ENCODE assay signal across 8 mouse cellular contexts in the genomic region with DNA sequence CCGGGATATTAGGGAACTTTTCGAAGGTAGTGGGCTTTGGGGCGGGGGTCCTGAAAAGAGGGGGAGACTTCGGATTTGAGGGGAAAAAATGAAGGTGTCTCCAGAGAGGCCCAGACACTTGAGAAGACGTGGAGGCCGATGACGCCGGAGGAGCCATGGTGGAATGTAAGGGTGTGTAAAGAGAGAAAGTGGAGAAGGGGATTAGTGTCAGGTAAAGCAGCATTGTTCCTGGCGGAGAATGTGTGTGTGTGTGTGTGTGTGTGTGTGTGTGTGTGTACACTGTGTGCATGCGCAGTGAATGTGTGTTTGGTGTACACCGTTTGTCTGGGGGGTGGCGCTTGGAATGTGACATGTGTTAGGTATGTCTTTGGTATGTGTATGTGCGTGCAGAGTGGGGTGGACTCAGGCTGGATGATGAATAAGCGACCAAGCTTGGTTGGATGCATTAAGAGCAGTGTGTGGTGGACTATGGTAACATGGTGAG. TPM values are rescaled to one million over a fixed set of nuclear protein-coding genes. Genes with fewer than 3 reads are reported as not detected.
A peak's percentile ranks its signal among the peaks of the same experiment; 100 is the strongest.
DNase-seq lines count a peak whose midpoint lies in the region; ATAC-seq lines count a peak whose summit lies in the region.

No protein-coding gene starts in this region.

- H3K36me3 ChIP-seq in megakaryocyte, embryonic 14.5 days (replicated peaks; ENCODE audit: low read length) = peaks cover 35% of the 10 kb centered on the region
- peaks cover 35% of the 10 kb centered on the region for H3K36me3 ChIP-seq in forebrain, embryonic 10.5 days (replicated peaks)
- 0 out of 2 replicates have a peak, but pooled peaks cover 4% of the 10 kb centered on the region for H3K36me3 ChIP-seq in hindbrain, embryonic 16.5 days (ENCODE audit: control insufficient read depth, insufficient read depth, low read length)
- H3K36me3 ChIP-seq in liver, embryonic 11.5 days (ENCODE audit: control insufficient read depth, insufficient read depth, low read length) = no peaks in the 10 kb centered on the region

- peaks cover 27% of the 10 kb centered on the region for H3K4me1 ChIP-seq in megakaryocyte, embryonic 14.5 days
- H3K4me1 ChIP-seq in forebrain, embryonic 10.5 days = peaks cover 10% of the 10 kb centered on the region
- peaks cover 5% of the 10 kb centered on the region for H3K4me1 ChIP-seq in hindbrain, embryonic 16.5 days (ENCODE audit: control insufficient read depth, insufficient read depth, low read depth, low read length)
- no peaks in the 10 kb centered on the region for H3K4me1 ChIP-seq in liver, embryonic 11.5 days (replicated peaks; ENCODE audit: control insufficient read depth, insufficient read depth, low read length)

- H3K4me3 ChIP-seq in megakaryocyte, embryonic 14.5 days (replicated peaks) = peak overlapping the region; percentile 97
- peak overlapping the region; percentile 72 for H3K4me3 ChIP-seq in forebrain, embryonic 10.5 days
- H3K4me3 ChIP-seq in hindbrain, embryonic 16.5 days (ENCODE audit: low read length) = peak overlapping the region; percentile 66
- peak overlapping the region; percentile 64 for H3K4me3 ChIP-seq in liver, embryonic 11.5 days (ENCODE audit: low read depth, low read length)

- WGBS in forebrain, embryonic 10.5 days = 37% methylated on average over 14 of the region's 14 CpGs
- WGBS in hindbrain, embryonic 16.5 days = 29% methylated on average over 14 of the region's 14 CpGs
- 32% methylated on average over 14 of the region's 14 CpGs for WGBS in liver, embryonic 11.5 days

- H3K4me2 ChIP-seq in hindbrain, embryonic 16.5 days (ENCODE audit: low read length) = peak overlapping the region; percentile 62
- peak overlapping the region; percentile 62 for H3K4me2 ChIP-seq in liver, embryonic 11.5 days

- DNase-seq in adrenal gland, postnatal 36 days = peak; percentile 15 to 33
- DNase-seq in forebrain, embryonic 10.5 days (ENCODE audit: extremely low spot score, low spot score) = peak; percentile 44
- DNase-seq in liver, embryonic 11.5 days (ENCODE audit: low spot score) = peak; percentile 33
- peak; percentile 33 for DNase-seq in naive thymus-derived CD4-positive, alpha-beta T cell, adult 2 months (ENCODE audit: low read depth)
- peak; percentile 21 for DNase-seq in yolk sac, embryonic 10.5 days (ENCODE audit: low spot score)

- H3K9me3 ChIP-seq in megakaryocyte, embryonic 14.5 days = no peaks in the 10 kb centered on the region
- H3K9me3 ChIP-seq in forebrain, embryonic 10.5 days = no peaks in the 10 kb centered on the region
- no peaks in the 10 kb centered on the region for H3K9me3 ChIP-seq in hindbrain, embryonic 16.5 days (ENCODE audit: control insufficient read depth, low read length)
- H3K9me3 ChIP-seq in liver, embryonic 11.5 days (ENCODE audit: control insufficient read depth, low read length) = no peaks in the 10 kb centered on the region

- H3K27me3 ChIP-seq in megakaryocyte, embryonic 14.5 days (replicated peaks) = peaks cover 2% of the 10 kb centered on the region
- H3K27me3 ChIP-seq in forebrain, embryonic 10.5 days (ENCODE audit: poor library complexity, severe bottlenecking) = no peaks in the 10 kb centered on the region
- no peaks in the 10 kb centered on the region for H3K27me3 ChIP-seq in hindbrain, embryonic 16.5 days (replicated peaks; ENCODE audit: control insufficient read depth, insufficient read depth, low read length)
- no peaks in the 10 kb centered on the region for H3K27me3 ChIP-seq in liver, embryonic 11.5 days (replicated peaks; ENCODE audit: control insufficient read depth, insufficient read depth, low read length)

- no peak for ATAC-seq in megakaryocyte, adult 5-6 weeks (ENCODE audit: poor library complexity, severe bottlenecking)
- ATAC-seq in hindbrain, embryonic 16.5 days = peak; percentile 70
- peak; percentile 37; the same call in 1 of the 2 replicates for ATAC-seq in liver, embryonic 11.5 days (replicated peaks; ENCODE audit: low FRiP score)

- peak overlapping the region; percentile 82 for H3K9ac ChIP-seq in hindbrain, embryonic 16.5 days (ENCODE audit: low read depth, low read length)
- peak overlapping the region; percentile 76 for H3K9ac ChIP-seq in liver, embryonic 11.5 days (ENCODE audit: low read depth, low read length)

- peak overlapping the region; percentile 94 for H3K27ac ChIP-seq in forebrain, embryonic 10.5 days
- peak overlapping the region; percentile 87; the same call in 1 of the 2 replicates for H3K27ac ChIP-seq in hindbrain, embryonic 16.5 days (ENCODE audit: low read depth, low read length)
- H3K27ac ChIP-seq in liver, embryonic 11.5 days (ENCODE audit: low read depth, low read length) = 0 out of 2 replicates have a peak overlapping the region, but pooled peaks have one; percentile 62

RNA-seq across cellular contexts. Expression of a gene that starts 0.9 kb away (rescaled TPM):
- polyA plus RNA-seq in megakaryocyte, embryonic 14.5 days (2012; ENCODE audit: insufficient read depth, low replicate concordance) = 104 and 182 TPM in 2 replicates
- total RNA-seq in megakaryocyte, adult 5-6 weeks (2015) = 40.1 and 45.5 TPM in 2 replicates
- 29.4 and 47.8 TPM in 2 replicates for total RNA-seq in megakaryocyte, adult 5-6 weeks (2017)
- 100 to 1,000 TPM; 444 to 539 TPM for total RNA-seq in adrenal gland, postnatal 36 days (2021)
- polyA plus RNA-seq in forebrain, embryonic 10.5 days (2016; fragmentation: Nextera tagmentation; extraction: Ambion mirVana) = 358 TPM in 2 replicates
- polyA plus RNA-seq in hindbrain, embryonic 16.5 days (2015; fragmentation: Nextera tagmentation; extraction: Ambion mirVana) = 618 and 663 TPM in 2 replicates
- 150 and 158 TPM in 2 replicates for polyA plus RNA-seq in liver, embryonic 11.5 days (2014; fragmentation: Nextera tagmentation; extraction: Ambion mirVana)

RNA-seq across cellular contexts. Expression of a gene that starts 46.3 kb away (rescaled TPM):
- polyA plus RNA-seq in megakaryocyte, embryonic 14.5 days (2012; ENCODE audit: insufficient read depth, low replicate concordance) = 0.49 TPM in 1 of 2 replicates, not detected in the other
- 0.59 and 1.9 TPM in 2 replicates for total RNA-seq in megakaryocyte, adult 5-6 weeks (2015)
- 1.1 and 3.8 TPM in 2 replicates for total RNA-seq in megakaryocyte, adult 5-6 weeks (2017)
- total RNA-seq in adrenal gland, postnatal 36 days (2021) = 1 to 10 TPM; 5.1 to 8.2 TPM
- 2.6 and 3.0 TPM in 2 replicates for polyA plus RNA-seq in forebrain, embryonic 10.5 days (2016; fragmentation: Nextera tagmentation; extraction: Ambion mirVana)
- 5.4 and 5.8 TPM in 2 replicates for polyA plus RNA-seq in hindbrain, embryonic 16.5 days (2015; fragmentation: Nextera tagmentation; extraction: Ambion mirVana)
- polyA plus RNA-seq in liver, embryonic 11.5 days (2014; fragmentation: Nextera tagmentation; extraction: Ambion mirVana) = 1.5 and 1.6 TPM in 2 replicates
